In genomic region chr15:99333676-99334065, GRCm38 (mm10) we compare ENCODE assay signal across 8 mouse cellular contexts. TPM values are rescaled to one million over a fixed set of nuclear protein-coding genes. Genes with fewer than 3 reads are reported as not detected.
A peak's percentile ranks its signal among the peaks of the same experiment; 100 is the strongest.
DNase-seq lines count a peak whose midpoint lies in the region; ATAC-seq and TF ChIP-seq lines count a peak whose summit lies in the region.

No protein-coding gene starts in this region.

- no peaks in the 10 kb centered on the region for H3K9me3 ChIP-seq in lung, embryonic 16.5 days (ENCODE audit: control insufficient read depth, low read length)
- H3K9me3 ChIP-seq in kidney, embryonic 14.5 days (ENCODE audit: control insufficient read depth, low read length) = no peaks in the 10 kb centered on the region
- no peaks in the 10 kb centered on the region for H3K9me3 ChIP-seq in midbrain, postnatal 0 days (ENCODE audit: low read length)

- no peaks in the 10 kb centered on the region for H3K27me3 ChIP-seq in lung, embryonic 16.5 days (ENCODE audit: control insufficient read depth, insufficient read depth, low read depth, low read length)
- H3K27me3 ChIP-seq in heart, adult 2 months (ENCODE audit: control insufficient read depth, insufficient read depth, low read length) = no peaks in the 10 kb centered on the region
- no peaks in the 10 kb centered on the region for H3K27me3 ChIP-seq in kidney, embryonic 14.5 days (ENCODE audit: control insufficient read depth, insufficient read depth, low read length)
- no peaks in the 10 kb centered on the region for H3K27me3 ChIP-seq in midbrain, postnatal 0 days (ENCODE audit: insufficient read depth, low read length)

- no peaks in the 10 kb centered on the region for H3K36me3 ChIP-seq in lung, embryonic 16.5 days (ENCODE audit: control insufficient read depth, insufficient read depth, low read length)
- H3K36me3 ChIP-seq in heart, adult 2 months (ENCODE audit: control insufficient read depth, insufficient read depth, low read length) = peaks cover 23% of the 10 kb centered on the region
- peaks cover 22% of the 10 kb centered on the region for H3K36me3 ChIP-seq in kidney, embryonic 14.5 days (ENCODE audit: control insufficient read depth, insufficient read depth, low read length)
- H3K36me3 ChIP-seq in midbrain, postnatal 0 days (ENCODE audit: insufficient read depth, low read length) = no peaks in the 10 kb centered on the region; the same call in 1 of the 2 replicates

- 68% methylated on average over 3 of the region's 3 CpGs for WGBS in lung, embryonic 16.5 days
- 34% methylated on average over 3 of the region's 3 CpGs for WGBS in heart, adult 2 months
- 79% methylated on average over 3 of the region's 3 CpGs for WGBS in kidney, embryonic 14.5 days
- 88% methylated on average over 3 of the region's 3 CpGs for WGBS in midbrain, postnatal 0 days

- peaks cover 46% of the 10 kb centered on the region for H3K4me1 ChIP-seq in lung, embryonic 16.5 days (replicated peaks; ENCODE audit: control insufficient read depth, insufficient read depth, low read length)
- H3K4me1 ChIP-seq in heart, adult 2 months (ENCODE audit: control insufficient read depth, insufficient read depth, low read length) = peaks cover 62% of the 10 kb centered on the region
- H3K4me1 ChIP-seq in kidney, embryonic 14.5 days (ENCODE audit: control insufficient read depth, insufficient read depth, low read length) = peaks cover 39% of the 10 kb centered on the region
- no peaks in the 10 kb centered on the region for H3K4me1 ChIP-seq in midbrain, postnatal 0 days (ENCODE audit: insufficient read depth, low read length)

- peak; percentile 27 for ATAC-seq in lung, embryonic 16.5 days (ENCODE audit: low read depth)
- peak; percentile 32; the same call in 1 of the 2 replicates for ATAC-seq in kidney, embryonic 14.5 days (ENCODE audit: low FRiP score, low TSS enrichment)
- no peak for ATAC-seq in midbrain, postnatal 0 days (ENCODE audit: low FRiP score)

- peak; percentile 50; the same call in 1 of the 2 replicates for TF ChIP-seq POLR2A in heart, adult 2 months (IDR thresholded peaks at IDR 0.05; ENCODE audit: insufficient read depth, low read depth, low read length)

- no peak overlapping the region for H3K4me3 ChIP-seq in lung, embryonic 16.5 days (ENCODE audit: low read length)
- no peak overlapping the region for H3K4me3 ChIP-seq in heart, adult 2 months
- no peak overlapping the region for H3K4me3 ChIP-seq in kidney, embryonic 14.5 days (ENCODE audit: low read length)
- no peak overlapping the region for H3K4me3 ChIP-seq in midbrain, postnatal 0 days (ENCODE audit: low read depth, low read length)

- DNase-seq in lung, postnatal 14 days = no peak
- peak; percentile 61 to 63 for DNase-seq in heart, adult 2 months
- no peak for DNase-seq in midbrain, postnatal 0 days (ENCODE audit: low spot score)
- DNase-seq in embryo, embryonic 10 days (ENCODE audit: low spot score) = no peak
- DNase-seq in spleen, postnatal 4 days (ENCODE audit: low spot score in 2 of 2) = no peak
- DNase-seq in frontal cortex, postnatal 10 days (ENCODE audit: low spot score in 2 of 2) = no peak

- TF ChIP-seq CTCF in heart, adult 2 months (IDR thresholded peaks at IDR 0.05) = no peak
- TF ChIP-seq CTCF in midbrain, postnatal 0 days (IDR thresholded peaks at IDR 0.05) = no peak

- H3K4me2 ChIP-seq in lung, embryonic 16.5 days (ENCODE audit: low read depth, low read length) = peak overlapping the region; percentile 16; the same call in 1 of the 2 replicates
- H3K4me2 ChIP-seq in kidney, embryonic 14.5 days (replicated peaks; ENCODE audit: low read depth, low read length) = no peak overlapping the region
- H3K4me2 ChIP-seq in midbrain, postnatal 0 days (ENCODE audit: low read depth, low read length, poor library complexity, severe bottlenecking) = no peak overlapping the region

- TF ChIP-seq EP300 in heart, adult 2 months (IDR thresholded peaks at IDR 0.05; ENCODE audit: insufficient read depth, low read depth, low read length) = peak; percentile 78

- intact Hi-C loops in heart, adult 2 months (cut with DNase I) = loop anchor here (1.0 kb wide), 1 partner anchor 16 kb away; no protein-coding TSS in a partner anchor

- no peaks in the 10 kb centered on the region; the same call in 1 of the 2 replicates for H3K79me2 ChIP-seq in heart, adult 2 months (replicated peaks; ENCODE audit: control insufficient read depth, insufficient read depth, low read length)

- peak overlapping the region; percentile 53 for H3K9ac ChIP-seq in lung, embryonic 16.5 days (ENCODE audit: low read length)
- peak overlapping the region; percentile 36 for H3K9ac ChIP-seq in heart, adult 2 months (ENCODE audit: low read depth, low read length)
- H3K9ac ChIP-seq in kidney, embryonic 14.5 days (ENCODE audit: low read depth, low read length) = peak overlapping the region; percentile 19
- no peak overlapping the region for H3K9ac ChIP-seq in midbrain, postnatal 0 days (replicated peaks; ENCODE audit: low read length, poor library complexity, severe bottlenecking)

- H3K27ac ChIP-seq in lung, embryonic 16.5 days (ENCODE audit: low read length) = peak overlapping the region; percentile 99
- H3K27ac ChIP-seq in heart, adult 2 months = peak overlapping the region; percentile 95
- peak overlapping the region; percentile 97 for H3K27ac ChIP-seq in kidney, embryonic 14.5 days (ENCODE audit: low read depth, low read length)
- H3K27ac ChIP-seq in midbrain, postnatal 0 days (ENCODE audit: low read depth, low read length) = peak overlapping the region; percentile 63

RNA-seq across cellular contexts. Expression of gene Fmnl3, which starts 36.6 kb away (rescaled TPM):
- polyA plus RNA-seq in lung, embryonic 16.5 days (2015; fragmentation: Nextera tagmentation; extraction: Ambion mirVana) = 29.1 and 29.3 TPM in 2 replicates
- 10 to 100 TPM; 14.6 to 18.1 TPM for total RNA-seq in heart, adult 2 months (2021)
- polyA plus RNA-seq in heart, adult 2 months (2012; rRNA removed) = 18.6 and 29.3 TPM in 2 replicates
- 15.0 and 27.9 TPM in 2 replicates for polyA plus RNA-seq in kidney, embryonic 14.5 days (2014; fragmentation: Nextera tagmentation; extraction: Ambion mirVana)
- 13.5 and 15.5 TPM in 2 replicates for total RNA-seq in midbrain, postnatal 0 days (2014; rRNA removed)
- 8.5 and 9.8 TPM in 2 replicates for polyA plus RNA-seq in midbrain, postnatal 0 days (2015; fragmentation: Nextera tagmentation; extraction: Ambion mirVana)

RNA-seq across cellular contexts. Expression of gene Fam186b, which starts 38.0 kb away (rescaled TPM):
- 0.15 and 0.23 TPM in 2 replicates for polyA plus RNA-seq in lung, embryonic 16.5 days (2015; fragmentation: Nextera tagmentation; extraction: Ambion mirVana)
- not detected for total RNA-seq in heart, adult 2 months (2021)
- 0.20 TPM in 1 of 2 replicates, not detected in the other for polyA plus RNA-seq in heart, adult 2 months (2012; rRNA removed)
- 0.07 and 0.22 TPM in 2 replicates for polyA plus RNA-seq in kidney, embryonic 14.5 days (2014; fragmentation: Nextera tagmentation; extraction: Ambion mirVana)
- 0.38 and 2.3 TPM in 2 replicates for total RNA-seq in midbrain, postnatal 0 days (2014; rRNA removed)
- 1.4 and 1.6 TPM in 2 replicates for polyA plus RNA-seq in midbrain, postnatal 0 days (2015; fragmentation: Nextera tagmentation; extraction: Ambion mirVana)

RNA-seq across cellular contexts. Expression of gene Prpf40b, which starts 38.8 kb away (rescaled TPM):
- polyA plus RNA-seq in lung, embryonic 16.5 days (2015; fragmentation: Nextera tagmentation; extraction: Ambion mirVana) = 54.0 and 55.1 TPM in 2 replicates
- total RNA-seq in heart, adult 2 months (2021) = 10 to 100 TPM; 18.9 to 23.4 TPM
- 39.5 and 39.7 TPM in 2 replicates for polyA plus RNA-seq in heart, adult 2 months (2012; rRNA removed)
- polyA plus RNA-seq in kidney, embryonic 14.5 days (2014; fragmentation: Nextera tagmentation; extraction: Ambion mirVana) = 39.5 and 63.9 TPM in 2 replicates
- total RNA-seq in midbrain, postnatal 0 days (2014; rRNA removed) = 95.5 and 97.9 TPM in 2 replicates
- 99.6 and 107 TPM in 2 replicates for polyA plus RNA-seq in midbrain, postnatal 0 days (2015; fragmentation: Nextera tagmentation; extraction: Ambion mirVana)

RNA-seq across cellular contexts. Expression of gene Tmbim6, which starts 59.0 kb away (rescaled TPM):
- polyA plus RNA-seq in lung, embryonic 16.5 days (2015; fragmentation: Nextera tagmentation; extraction: Ambion mirVana) = 459 and 464 TPM in 2 replicates
- 100 to 1,000 TPM; 207 to 253 TPM for total RNA-seq in heart, adult 2 months (2021)
- polyA plus RNA-seq in heart, adult 2 months (2012; rRNA removed) = 334 and 409 TPM in 2 replicates
- 321 and 409 TPM in 2 replicates for polyA plus RNA-seq in kidney, embryonic 14.5 days (2014; fragmentation: Nextera tagmentation; extraction: Ambion mirVana)
- 270 and 327 TPM in 2 replicates for total RNA-seq in midbrain, postnatal 0 days (2014; rRNA removed)
- 327 and 348 TPM in 2 replicates for polyA plus RNA-seq in midbrain, postnatal 0 days (2015; fragmentation: Nextera tagmentation; extraction: Ambion mirVana)

Comparison
In these comparisons a context has a peak if more than half of its experiments do, and no peak if none do; other contexts are left out.
1. DNase-seq: peak in heart, adult 2 months (2 of 2); none in lung, postnatal 14 days (single experiment), midbrain, postnatal 0 days (single experiment), embryo, embryonic 10 days (single experiment), spleen, postnatal 4 days (0 of 2) and frontal cortex, postnatal 10 days (0 of 2).
2. Peak in every context shown above with its lines, with median percentiles within 50 percentile points of each other: H3K27ac ChIP-seq.